Mouse (Mus musculus): ENCODE results near the gene Gprin1. TPM values are rescaled to one million over a fixed set of nuclear protein-coding genes. Genes with fewer than 3 reads are reported as not detected.

The Gprin1 gene
- polyA plus RNA-seq, 1 experiment: 0.11 TPM

GRCm38 (mm10) chr13:54783698-54784097 lies 34.0 kb upstream of the Gprin1 start, which contains the start of gene Eif4e1b:
TSS of gene Eif4e1b (plus strand) at chr13:54783998.
- Histone ChIP-seq H3K36me3 (ENCODE audit: control insufficient read depth, insufficient read depth) (no peaks in the 10 kb centered on the region), H3ac (ENCODE audit: control insufficient read depth, insufficient read length) (no peak within 1 kb of the TSS), H3K4me2 (ENCODE audit: low read depth) (no peak within 1 kb of the TSS), H3K27me3 (ENCODE audit: control insufficient read depth, insufficient read depth, insufficient read length) (peaks cover 16% of the 10 kb centered on the region), H3K79me2 (ENCODE audit: control insufficient read depth, insufficient read depth) (no peaks in the 10 kb centered on the region), H3K4me3 (no peak within 1 kb of the TSS)
- TF ChIP-seq USF1 (IDR thresholded peaks at IDR 0.05; ENCODE audit: low read depth) (no peak), E2F4 (IDR thresholded peaks at IDR 0.05; ENCODE audit: insufficient read depth) (no peak), POLR2AphosphoS2 (IDR thresholded peaks at IDR 0.05; ENCODE audit: insufficient read length, low read depth) (no peak), TCF12 (IDR thresholded peaks at IDR 0.05; ENCODE audit: insufficient read depth, poor library complexity, severe bottlenecking) (no peak), MAX (IDR thresholded peaks at IDR 0.05; ENCODE audit: low read depth) (no peak), MYOD1 (IDR thresholded peaks at IDR 0.05; ENCODE audit: control insufficient read depth in 1 of 3, insufficient read length in 2 of 3, low read depth in 2 of 3) (no peak), SRF (IDR thresholded peaks at IDR 0.05; ENCODE audit: control insufficient read depth, insufficient read length, low read depth) (no peak), REST (IDR thresholded peaks at IDR 0.05; ENCODE audit: insufficient read depth, insufficient read length) (no peak), TCF3 (IDR thresholded peaks at IDR 0.05; ENCODE audit: insufficient read length, low read depth) (no peak), CEBPB (IDR thresholded peaks at IDR 0.05; ENCODE audit: insufficient read depth, poor library complexity, severe bottlenecking) (no peak)

- Histone ChIP-seq H3K4me2 (ENCODE audit: low read depth) (no peak overlapping the region), H3K27me3 (ENCODE audit: control insufficient read depth, insufficient read depth, insufficient read length) (peaks cover 16% of the 10 kb centered on the region), H3K36me3 (ENCODE audit: control insufficient read depth, insufficient read depth) (no peaks in the 10 kb centered on the region), H3ac (ENCODE audit: control insufficient read depth, insufficient read length) (no peak overlapping the region), H3K4me3 (no peak overlapping the region), H3K79me2 (ENCODE audit: control insufficient read depth, insufficient read depth) (no peaks in the 10 kb centered on the region)
- TF ChIP-seq POLR2AphosphoS2 (IDR thresholded peaks at IDR 0.05; ENCODE audit: insufficient read length, low read depth) (no peak), MYOG (IDR thresholded peaks at IDR 0.05; ENCODE audit: control insufficient read depth in 1 of 3, insufficient read depth in 1 of 3, insufficient read length in 2 of 3, low read depth in 2 of 3) (no peak), POLR2A (IDR thresholded peaks at IDR 0.05; ENCODE audit: insufficient read length, low read depth) (no peak), MYOD1 (IDR thresholded peaks at IDR 0.05; ENCODE audit: control insufficient read depth in 1 of 3, insufficient read length in 2 of 3, low read depth in 2 of 3) (no peak), REST (IDR thresholded peaks at IDR 0.05; ENCODE audit: insufficient read depth, insufficient read length) (no peak), USF1 (IDR thresholded peaks at IDR 0.05; ENCODE audit: low read depth) (no peak), MAX (IDR thresholded peaks at IDR 0.05; ENCODE audit: low read depth) (no peak), E2F4 (IDR thresholded peaks at IDR 0.05; ENCODE audit: insufficient read depth) (no peak), TCF12 (IDR thresholded peaks at IDR 0.05; ENCODE audit: insufficient read depth, poor library complexity, severe bottlenecking) (no peak), SRF (IDR thresholded peaks at IDR 0.05; ENCODE audit: control insufficient read depth, insufficient read length, low read depth) (no peak), CEBPB (IDR thresholded peaks at IDR 0.05; ENCODE audit: insufficient read depth, poor library complexity, severe bottlenecking) (no peak), TCF3 (IDR thresholded peaks at IDR 0.05; ENCODE audit: insufficient read length, low read depth) (no peak)
These were observed 33.6 kb upstream of the Gprin1 start for GRCm38 (mm10) chr13:54783235-54783634.

- H3ac ChIP-seq (ENCODE audit: control insufficient read depth, insufficient read length): no peak overlapping the region
- no peaks in the 10 kb centered on the region for H3K36me3 ChIP-seq (ENCODE audit: control insufficient read depth, insufficient read depth)
- H3K27me3 ChIP-seq (ENCODE audit: control insufficient read depth, insufficient read depth, insufficient read length): peaks cover 16% of the 10 kb centered on the region
- TF ChIP-seq TCF12 (IDR thresholded peaks at IDR 0.05; ENCODE audit: insufficient read depth, poor library complexity, severe bottlenecking) (no peak), POLR2A (IDR thresholded peaks at IDR 0.05; ENCODE audit: insufficient read length, low read depth) (no peak), POLR2AphosphoS2 (IDR thresholded peaks at IDR 0.05; ENCODE audit: insufficient read length, low read depth) (no peak), CEBPB (IDR thresholded peaks at IDR 0.05; ENCODE audit: insufficient read depth, poor library complexity, severe bottlenecking) (no peak), MAX (IDR thresholded peaks at IDR 0.05; ENCODE audit: low read depth) (no peak), MYOG (IDR thresholded peaks at IDR 0.05; ENCODE audit: control insufficient read depth in 1 of 3, insufficient read depth in 1 of 3, insufficient read length in 2 of 3, low read depth in 2 of 3) (no peak), E2F4 (IDR thresholded peaks at IDR 0.05; ENCODE audit: insufficient read depth) (no peak), REST (IDR thresholded peaks at IDR 0.05; ENCODE audit: insufficient read depth, insufficient read length) (no peak), USF1 (IDR thresholded peaks at IDR 0.05; ENCODE audit: low read depth) (no peak), MYOD1 (IDR thresholded peaks at IDR 0.05; ENCODE audit: control insufficient read depth in 1 of 3, insufficient read length in 2 of 3, low read depth in 2 of 3) (no peak), TCF3 (IDR thresholded peaks at IDR 0.05; ENCODE audit: insufficient read length, low read depth) (no peak), SRF (IDR thresholded peaks at IDR 0.05; ENCODE audit: control insufficient read depth, insufficient read length, low read depth) (no peak)
- H3K4me2 ChIP-seq (ENCODE audit: low read depth): no peak overlapping the region
- H3K4me3 ChIP-seq: no peak overlapping the region
- no peaks in the 10 kb centered on the region for H3K79me2 ChIP-seq (ENCODE audit: control insufficient read depth, insufficient read depth)
These were observed 31.4 kb upstream of the Gprin1 start for GRCm38 (mm10) chr13:54781086-54781485.

- Histone ChIP-seq H3K27me3 (ENCODE audit: control insufficient read depth, insufficient read depth, insufficient read length) (peaks cover 16% of the 10 kb centered on the region), H3K79me2 (ENCODE audit: control insufficient read depth, insufficient read depth) (no peaks in the 10 kb centered on the region), H3ac (ENCODE audit: control insufficient read depth, insufficient read length) (no peak overlapping the region), H3K36me3 (ENCODE audit: control insufficient read depth, insufficient read depth) (no peaks in the 10 kb centered on the region), H3K4me3 (no peak overlapping the region), H3K4me2 (ENCODE audit: low read depth) (no peak overlapping the region)
- no peak for TF ChIP-seq CEBPB (IDR thresholded peaks at IDR 0.05; ENCODE audit: insufficient read depth, poor library complexity, severe bottlenecking)
- TF ChIP-seq TCF12 (IDR thresholded peaks at IDR 0.05; ENCODE audit: insufficient read depth, poor library complexity, severe bottlenecking): no peak
- no peak for TF ChIP-seq MYOD1 (IDR thresholded peaks at IDR 0.05; ENCODE audit: control insufficient read depth in 1 of 3, insufficient read length in 2 of 3, low read depth in 2 of 3)
- no peak for TF ChIP-seq SRF (IDR thresholded peaks at IDR 0.05; ENCODE audit: control insufficient read depth, insufficient read length, low read depth)
- TF ChIP-seq MAX (IDR thresholded peaks at IDR 0.05; ENCODE audit: low read depth): no peak
- no peak for TF ChIP-seq USF1 (IDR thresholded peaks at IDR 0.05; ENCODE audit: low read depth)
- TF ChIP-seq MYOG (IDR thresholded peaks at IDR 0.05; ENCODE audit: control insufficient read depth in 1 of 3, insufficient read depth in 1 of 3, insufficient read length in 2 of 3, low read depth in 2 of 3): no peak
- TF ChIP-seq E2F4 (IDR thresholded peaks at IDR 0.05; ENCODE audit: insufficient read depth): no peak
- TF ChIP-seq POLR2A (IDR thresholded peaks at IDR 0.05; ENCODE audit: insufficient read length, low read depth): no peak
- no peak for TF ChIP-seq TCF3 (IDR thresholded peaks at IDR 0.05; ENCODE audit: insufficient read length, low read depth)
- no peak for TF ChIP-seq REST (IDR thresholded peaks at IDR 0.05; ENCODE audit: insufficient read depth, insufficient read length)
- no peak for TF ChIP-seq POLR2AphosphoS2 (IDR thresholded peaks at IDR 0.05; ENCODE audit: insufficient read length, low read depth)
These were observed 30.9 kb upstream of the Gprin1 start for GRCm38 (mm10) chr13:54780592-54780991.

All from myocyte (in vitro differentiated cells).